Mouse (Mus musculus): ENCODE measurements around the gene Krt83. TPM values are rescaled to one million over a fixed set of nuclear protein-coding genes. Genes with fewer than 3 reads are reported as not detected.

Gene Krt83
- polyA plus RNA-seq (2012; rRNA removed): 0.63 and 0.72 TPM in 2 replicates

GRCm38 (mm10) chr15:101491431-101491830 is at the start of gene Krt83:
TSS of gene Krt83 (minus strand) at chr15:101491512.

DNA sequence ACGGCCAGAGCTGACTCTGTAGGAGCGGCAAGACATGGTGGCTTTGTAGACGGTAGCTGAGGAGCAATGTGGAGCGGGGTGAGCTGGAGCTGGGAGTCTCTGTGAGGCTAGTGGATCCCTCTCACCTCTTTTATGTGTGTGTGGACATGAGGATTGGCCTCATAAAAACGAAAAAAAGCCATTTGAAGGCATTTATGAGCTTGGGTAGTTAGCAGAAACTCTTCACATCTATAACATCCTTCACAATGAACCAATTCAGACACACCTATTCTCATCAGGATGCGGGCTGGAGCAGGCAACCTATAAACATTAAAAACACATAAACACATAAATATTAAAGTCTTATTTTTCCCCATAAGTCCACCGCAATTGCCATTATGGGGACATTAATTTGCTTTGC is 41.4 kb upstream of the Krt83 start, which contains the start of gene Krt84:
Krt84 (minus strand) TSS at position 101 of the 400 bp plus-strand sequence.

DNA sequence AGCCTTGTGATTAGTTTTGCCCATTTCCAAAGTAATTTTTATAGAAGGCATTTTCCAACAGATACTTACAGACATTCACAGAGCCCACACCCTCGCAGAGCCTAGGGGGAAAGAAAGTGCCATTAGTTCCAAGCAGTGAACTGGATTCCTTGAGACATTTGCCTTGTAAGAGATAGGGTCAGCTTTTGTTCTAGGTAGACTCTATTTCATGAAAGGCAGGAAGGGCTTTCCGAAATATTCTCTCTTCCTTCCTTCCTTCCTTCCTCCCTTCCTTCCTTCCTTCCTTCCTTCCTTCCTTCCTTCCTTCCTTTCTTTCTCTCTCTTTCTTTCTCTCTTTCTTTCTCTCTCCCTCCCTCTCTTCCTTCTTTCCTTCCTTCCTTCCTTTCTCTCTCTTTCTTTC is 25.8 kb upstream of the Krt83 start, which contains the start of gene Gm49425:
Gm49425 (minus strand) TSS at position 101 of the 400 bp plus-strand sequence.

GRCm38 (mm10) chr15:101472952-101473528 is 18.3 kb downstream of the Krt83 start, which contains the start of gene Krt86:
TSS of gene Krt86 (plus strand) at chr15:101473478.

GRCm38 (mm10) chr15:101463651-101464050 is 27.7 kb downstream of the Krt83 start, which contains the start of gene Krt81:
TSS of gene Krt81 (minus strand) at chr15:101463751.

DNA sequence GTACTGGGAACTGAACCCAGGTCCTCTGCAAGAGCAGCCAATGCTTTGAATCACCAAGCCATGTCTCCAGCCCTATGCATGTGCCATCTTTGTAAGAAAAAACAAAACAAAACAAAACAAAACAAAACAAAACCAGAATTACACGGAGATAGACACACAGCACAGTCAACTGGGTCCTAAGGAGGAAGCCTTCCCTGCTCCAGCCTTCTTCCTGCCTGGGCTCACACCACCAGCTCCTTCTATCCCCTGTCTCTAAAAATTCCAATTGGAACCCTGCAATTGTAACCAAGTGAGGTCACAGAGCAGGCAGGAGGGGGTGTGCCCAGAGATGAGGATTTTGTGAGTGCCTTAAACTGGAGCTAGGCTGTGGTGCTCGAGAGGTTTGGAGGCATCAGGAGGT is 43.9 kb downstream of the Krt83 start, which contains the start of gene Krt88:
Krt88 (plus strand) TSS at position 301 of the 400 bp plus-strand sequence.

DNA sequence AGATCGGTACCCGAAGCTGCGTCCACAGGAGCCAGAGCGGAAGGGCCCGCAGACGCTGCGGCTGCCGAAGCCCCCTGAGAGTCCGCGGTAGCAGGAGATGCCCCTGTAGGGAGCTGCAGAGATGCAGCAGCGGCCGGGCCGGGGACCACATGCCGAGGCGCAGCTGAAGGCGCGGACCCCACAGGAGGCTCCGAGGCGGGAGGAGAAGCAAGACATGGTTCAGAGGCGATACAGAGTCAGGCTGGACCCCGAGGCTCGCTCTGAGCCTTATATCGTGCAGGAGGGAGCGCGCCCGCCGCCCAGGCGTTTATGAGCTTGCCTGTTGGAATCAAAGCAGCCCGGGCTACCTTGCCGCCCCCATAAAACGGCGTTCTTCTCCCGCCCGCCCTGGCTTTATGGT is 52.8 kb downstream of the Krt83 start, which contains the start of gene Krt87:
Krt87 (minus strand) TSS at position 250 of the 400 bp plus-strand sequence.

Other genes with a start within 250 kb of the Krt83 start
- 17.2 and 17.8 TPM in 2 replicates for gene Nr4a1, start 237.2 kb downstream of the Krt83 start, polyA plus RNA-seq (2012; rRNA removed)
- gene Atg101, start 207.2 kb downstream of the Krt83 start, polyA plus RNA-seq (2012; rRNA removed): 58.0 and 64.1 TPM in 2 replicates
- gene 6030408B16Rik, start 198.3 kb downstream of the Krt83 start, polyA plus RNA-seq (2012; rRNA removed): 0.28 and 0.51 TPM in 2 replicates
- gene Krt80, start 121.3 kb downstream of the Krt83 start, polyA plus RNA-seq (2012; rRNA removed): 2.5 and 2.9 TPM in 2 replicates
- gene Krt7, start 80.5 kb downstream of the Krt83 start, polyA plus RNA-seq (2012; rRNA removed): 71.1 and 72.9 TPM in 2 replicates
- gene Krt87, start 52.7 kb downstream of the Krt83 start, polyA plus RNA-seq (2012; rRNA removed): 2.8 and 3.7 TPM in 2 replicates
- gene Krt88, start 43.8 kb downstream of the Krt83 start, polyA plus RNA-seq (2012; rRNA removed): not detected in 2 replicates
- gene Krt81, start 27.8 kb downstream of the Krt83 start, polyA plus RNA-seq (2012; rRNA removed): not detected in 2 replicates
- gene Krt86, start 18.0 kb downstream of the Krt83 start, polyA plus RNA-seq (2012; rRNA removed): not detected in 2 replicates
- gene Gm49425, start 25.7 kb upstream of the Krt83 start, polyA plus RNA-seq (2012; rRNA removed): not detected in 2 replicates
- gene Krt84, start 41.3 kb upstream of the Krt83 start, polyA plus RNA-seq (2012; rRNA removed): 1.0 and 1.2 TPM in 2 replicates
- not detected in 2 replicates for gene Krt82, start 59.2 kb upstream of the Krt83 start, polyA plus RNA-seq (2012; rRNA removed)
- gene Krt90, start 71.4 kb upstream of the Krt83 start, polyA plus RNA-seq (2012; rRNA removed): 0.03 TPM in 1 of 2 replicates, not detected in the other
- gene Krt75, start 82.4 kb upstream of the Krt83 start, polyA plus RNA-seq (2012; rRNA removed): not detected in 2 replicates
- not detected in 2 replicates for gene Gm5414, start 136.7 kb upstream of the Krt83 start, polyA plus RNA-seq (2012; rRNA removed)
- gene Gm5478, start 155.9 kb upstream of the Krt83 start, polyA plus RNA-seq (2012; rRNA removed): not detected in 2 replicates
- gene Krt6b, start 188.8 kb upstream of the Krt83 start, polyA plus RNA-seq (2012; rRNA removed): not detected in 2 replicates
- 0.06 TPM in 1 of 2 replicates, not detected in the other for gene Krt6a, start 202.8 kb upstream of the Krt83 start, polyA plus RNA-seq (2012; rRNA removed)
- 0.08 and 0.44 TPM in 2 replicates for gene Krt5, start 221.4 kb upstream of the Krt83 start, polyA plus RNA-seq (2012; rRNA removed)

Data from colon, adult 2 months (tissue).